Mouse (Mus musculus) kidney, embryonic 16.5 days (tissue): ENCODE measurements at regions not wholly inside any gene's neighbourhood (a gene's known extent, or its start where the extent isn't known, plus 50 kb on each side); places are given as distances from the start of the nearest gene placed in this dataset.
"Not testable (repeated sequence)": the region's sequence is repeated elsewhere in the genome, so short reads cannot be mapped to it uniquely, and the experiment has no call there.

Source experiments
- ATAC-seq: fragments of 200-750 bp; cut with Nextera tagmentation; 2 replicates; pipeline ENCODE4 v1.8.0; 2017; ENCODE audit warnings: moderate TSS enrichment; ENCODE audit not compliant: low FRiP score, low TSS enrichment
- H3K27ac ChIP-seq: fragments of 300-500 bp; sonication (generic); 2 replicates; pipeline ENCODE4 v1.5.1; 2014; ENCODE audit warnings: low read length
- H3K27me3 ChIP-seq: fragments of 300-500 bp; sonication (generic); 2 replicates; pipeline ENCODE4 v1.6.1; 2014; ENCODE audit warnings: low read length, control low read depth, mixed read lengths; ENCODE audit not compliant: insufficient read depth
- H3K36me3 ChIP-seq: fragments of 300-500 bp; sonication (generic); 2 replicates; pipeline ENCODE4 v1.6.1; 2014; ENCODE audit warnings: low read length, control low read depth, mixed read lengths; ENCODE audit not compliant: insufficient read depth
- H3K4me1 ChIP-seq: fragments of 300-500 bp; sonication (generic); 2 replicates; pipeline ENCODE4 v1.6.1; 2014; ENCODE audit warnings: low read length, control low read depth, mixed read lengths; ENCODE audit not compliant: insufficient read depth
- H3K4me2 ChIP-seq: fragments of 300-500 bp; sonication (generic); replicated peaks from 2 replicates; pipeline ENCODE4 v1.6.1; 2014; ENCODE audit warnings: low read depth, low read length
- H3K4me3 ChIP-seq: fragments of 300-500 bp; sonication (generic); 2 replicates; pipeline ENCODE4 v1.5.1; 2014; ENCODE audit warnings: mild to moderate bottlenecking, low read length
- H3K9ac ChIP-seq: fragments of 300-500 bp; sonication (generic); replicated peaks from 2 replicates; pipeline ENCODE4 v1.6.1; 2014; ENCODE audit warnings: low read length
- H3K9me3 ChIP-seq: fragments of 300-500 bp; sonication (generic); 2 replicates; pipeline ENCODE4 v1.6.1; 2016; ENCODE audit warnings: low read length, control low read depth
- WGBS: fragments of 180-500 bp; shearing (Covaris S2); extraction: QIAGEN DNeasy Blood & Tissue Kit; methylation state at CpG from one replicate; pipeline ENCODE4 v1.1.7; 2014; 5-methylcytosine and 5-hydroxymethylcytosine counted together

DNA sequence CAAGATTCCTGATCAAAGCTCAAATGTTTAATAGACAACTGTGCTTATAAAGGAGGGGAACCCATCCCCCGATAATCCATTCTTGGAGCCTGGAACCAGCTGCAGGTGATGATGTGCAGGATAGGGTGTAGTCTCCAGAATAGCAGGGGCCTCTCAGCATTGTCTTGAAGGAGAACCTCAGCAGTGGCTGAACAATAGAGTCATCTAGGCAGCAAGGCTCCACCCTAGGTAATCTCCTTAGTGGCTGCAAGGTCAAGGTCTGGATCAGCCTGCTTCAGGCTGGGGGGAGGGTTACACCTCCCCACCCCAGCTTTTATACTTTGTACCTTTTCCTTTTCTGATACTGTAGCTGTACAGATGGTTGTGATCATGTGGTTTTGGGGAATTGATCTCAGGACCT lies 116.8 kb upstream of the Mettl4 start:
- Histone ChIP-seq H3K9me3 (no peaks in the 10 kb centered on the region), H3K9ac (no peak overlapping the region), H3K4me1 (no peaks in the 10 kb centered on the region), H3K36me3 (no peaks in the 10 kb centered on the region), H3K4me3 (no peak overlapping the region), H3K27ac (no peak overlapping the region), H3K4me2 (no peak overlapping the region), H3K27me3 (no peaks in the 10 kb centered on the region)
- 92% methylated on average over 1 of the region's 1 CpGs for WGBS
- ATAC-seq: no peak

DNA sequence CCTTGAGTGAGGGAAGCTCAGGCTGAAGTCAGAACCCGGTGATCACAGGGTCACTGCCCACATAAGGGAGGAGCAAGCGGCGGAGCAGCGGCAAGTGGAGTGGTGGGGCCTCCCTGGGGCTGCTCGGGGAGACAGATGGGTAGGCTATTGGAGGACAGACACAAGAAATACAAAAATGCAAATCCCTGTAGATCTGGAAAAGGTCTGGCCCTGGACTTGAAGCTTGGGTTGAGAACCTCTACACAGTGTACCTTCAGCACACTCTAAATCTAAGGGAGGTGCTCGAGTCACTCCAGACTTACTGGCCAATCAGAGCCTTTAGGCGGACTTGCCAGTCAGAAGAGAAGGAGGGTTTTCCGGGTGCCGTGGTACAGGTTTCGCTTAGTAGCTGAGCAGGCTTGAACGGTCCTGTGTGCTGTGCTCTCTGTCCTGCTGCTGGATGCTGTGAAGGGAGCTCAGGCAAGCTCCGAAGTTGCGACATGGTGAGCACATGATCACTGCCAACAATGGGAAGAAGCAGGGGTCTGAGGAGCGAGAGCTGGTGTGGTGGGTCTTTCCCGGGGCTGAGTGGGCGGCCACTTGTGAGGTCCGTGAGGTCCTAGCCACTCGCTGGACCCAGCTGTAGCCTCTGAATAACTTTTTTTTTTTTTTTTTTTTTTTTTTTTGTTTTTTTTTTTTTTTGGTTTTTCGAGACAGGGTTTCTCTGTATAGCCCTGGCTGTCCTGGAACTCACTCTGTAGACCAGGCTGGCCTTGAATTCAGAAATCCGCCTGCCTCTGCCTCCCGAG lies 114.9 kb upstream of the Mettl4 start:
- 0 out of 2 replicates have a peak overlapping the region, but pooled peaks have one; percentile 56 for H3K27ac ChIP-seq

DNA sequence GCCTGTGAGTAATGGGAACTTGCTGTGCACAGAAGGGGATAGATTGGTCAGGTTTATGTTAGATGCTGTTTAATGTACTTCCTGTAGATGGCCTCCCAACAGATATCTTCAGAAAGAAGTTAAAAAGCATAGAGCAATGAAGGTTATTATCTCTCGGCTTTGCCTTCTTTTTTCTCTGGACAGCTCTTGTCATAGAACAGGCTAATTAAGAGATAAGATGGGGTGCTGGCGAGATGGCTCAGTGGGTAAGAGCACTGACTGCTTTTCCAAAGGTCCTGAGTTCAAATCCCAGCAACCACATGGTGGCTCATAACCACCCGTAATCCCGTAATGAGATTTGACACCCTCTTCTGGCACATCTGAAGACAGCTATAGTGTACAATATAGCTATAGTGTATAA lies 104.9 kb upstream of the Mettl4 start:
- ATAC-seq, H3K36me3 ChIP-seq, H3K4me2 ChIP-seq, H3K4me3 ChIP-seq, H3K9ac ChIP-seq, H3K4me1 ChIP-seq, H3K27me3 ChIP-seq, H3K9me3 ChIP-seq, H3K27ac ChIP-seq: not testable (repeated sequence)
- 90% methylated on average over 4 of the region's 4 CpGs for WGBS

More for the DNA sequence above, 114.9 kb upstream of the Mettl4 start:
- peak; percentile 99 for ATAC-seq
- not testable (repeated sequence) for H3K36me3 ChIP-seq, H3K4me1 ChIP-seq, H3K27me3 ChIP-seq, H3K9me3 ChIP-seq
- H3K9ac ChIP-seq: peak overlapping the region; percentile 75
- peak overlapping the region; percentile 66 for H3K4me3 ChIP-seq
- WGBS: 8% methylated on average over 20 of the region's 21 CpGs
- H3K4me2 ChIP-seq: peak overlapping the region; percentile 66

- Histone ChIP-seq H3K27me3 (no peaks in the 10 kb centered on the region), H3K4me3 (peak overlapping the region; percentile 63), H3K9ac (peak overlapping the region; percentile 79), H3K27ac (peak overlapping the region; percentile 89), H3K36me3 (peaks cover 8% of the 10 kb centered on the region), H3K4me1 (0 out of 2 replicates have a peak, but pooled peaks cover 4% of the 10 kb centered on the region), H3K4me2 (peak overlapping the region; percentile 73), H3K9me3 (peaks cover 2% of the 10 kb centered on the region; the same call in 1 of the 2 replicates)
- ATAC-seq: peak; percentile 98
- WGBS: 1% methylated on average over 20 of the region's 20 CpGs
Measured at GRCm38 (mm10) chr17:94834446-94835117, 84.8 kb upstream of the Mettl4 start.

DNA sequence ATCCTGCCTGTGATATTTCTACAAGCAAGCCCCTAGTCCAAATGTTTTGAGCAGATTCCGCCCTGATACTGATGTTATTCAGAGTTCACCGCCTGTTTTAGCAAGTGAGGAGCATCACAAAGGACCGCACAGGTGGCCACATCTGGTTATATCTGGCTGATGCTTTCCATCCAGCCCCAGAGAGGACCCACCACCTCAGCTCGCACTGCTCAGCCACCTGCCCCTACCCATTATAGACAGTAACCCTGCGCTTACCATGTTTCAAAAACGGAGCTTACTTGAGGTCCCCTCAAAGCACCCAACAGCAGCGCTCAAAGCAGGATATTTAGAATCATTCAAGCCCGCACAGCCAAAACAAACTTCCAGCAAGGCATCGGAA lies 84.2 kb upstream of the Mettl4 start:
- H3K4me1 ChIP-seq, H3K9me3 ChIP-seq, H3K27me3 ChIP-seq, ATAC-seq: not testable (repeated sequence)
- WGBS: 5% methylated on average over 9 of the region's 9 CpGs
- peaks cover 13% of the 10 kb centered on the region for H3K36me3 ChIP-seq
- H3K4me2 ChIP-seq: peak overlapping the region; percentile 73
- peak overlapping the region; percentile 78 for H3K9ac ChIP-seq
- H3K4me3 ChIP-seq: peak overlapping the region; percentile 63
- peak overlapping the region; percentile 89 for H3K27ac ChIP-seq

GRCm38 (mm10) chr17:94826415-94826814 lies 76.6 kb upstream of the Mettl4 start:
- not testable (repeated sequence) for H3K27ac ChIP-seq, H3K4me2 ChIP-seq, H3K4me3 ChIP-seq, H3K27me3 ChIP-seq, H3K4me1 ChIP-seq, H3K9ac ChIP-seq, ATAC-seq
- peaks cover 47% of the 10 kb centered on the region for H3K36me3 ChIP-seq
- H3K9me3 ChIP-seq: peaks cover 36% of the 10 kb centered on the region
- WGBS: 100% methylated on average over 1 of the region's 1 CpGs

DNA sequence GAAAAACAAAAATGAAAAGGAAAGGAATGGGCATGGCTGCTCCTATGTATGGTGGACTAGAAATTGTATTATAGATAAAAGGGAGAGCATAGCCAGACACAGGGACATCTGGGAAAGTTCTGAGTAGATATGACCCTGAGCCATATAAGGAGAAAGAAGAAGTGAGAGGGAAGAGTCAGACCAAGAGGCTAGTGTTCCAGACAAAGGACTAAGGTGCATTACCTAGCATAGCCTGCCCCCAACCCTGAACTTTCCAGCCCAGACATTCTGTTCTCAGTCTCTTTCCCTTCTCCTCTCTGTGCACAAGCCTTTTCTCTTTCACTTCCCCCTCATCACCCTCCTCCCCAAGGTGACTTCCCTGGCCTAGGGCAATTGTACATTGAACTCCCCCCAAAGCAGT lies 58.9 kb upstream of the Mettl4 start:
- Histone ChIP-seq H3K9me3 (peaks cover 15% of the 10 kb centered on the region), H3K9ac (no peak overlapping the region), H3K36me3 (peaks cover 4% of the 10 kb centered on the region), H3K4me2 (no peak overlapping the region), H3K27ac (no peak overlapping the region), H3K27me3 (no peaks in the 10 kb centered on the region), H3K4me3 (no peak overlapping the region), H3K4me1 (no peaks in the 10 kb centered on the region)
- no peak for ATAC-seq
